Mouse (Mus musculus): Measurements from ENCODE around the gene Cd72. TPM values are rescaled to one million over a fixed set of nuclear protein-coding genes. Genes with fewer than 3 reads are reported as not detected.

The Cd72 gene
- polyA plus RNA-seq, 1 experiment: 0.63 TPM

DNA sequence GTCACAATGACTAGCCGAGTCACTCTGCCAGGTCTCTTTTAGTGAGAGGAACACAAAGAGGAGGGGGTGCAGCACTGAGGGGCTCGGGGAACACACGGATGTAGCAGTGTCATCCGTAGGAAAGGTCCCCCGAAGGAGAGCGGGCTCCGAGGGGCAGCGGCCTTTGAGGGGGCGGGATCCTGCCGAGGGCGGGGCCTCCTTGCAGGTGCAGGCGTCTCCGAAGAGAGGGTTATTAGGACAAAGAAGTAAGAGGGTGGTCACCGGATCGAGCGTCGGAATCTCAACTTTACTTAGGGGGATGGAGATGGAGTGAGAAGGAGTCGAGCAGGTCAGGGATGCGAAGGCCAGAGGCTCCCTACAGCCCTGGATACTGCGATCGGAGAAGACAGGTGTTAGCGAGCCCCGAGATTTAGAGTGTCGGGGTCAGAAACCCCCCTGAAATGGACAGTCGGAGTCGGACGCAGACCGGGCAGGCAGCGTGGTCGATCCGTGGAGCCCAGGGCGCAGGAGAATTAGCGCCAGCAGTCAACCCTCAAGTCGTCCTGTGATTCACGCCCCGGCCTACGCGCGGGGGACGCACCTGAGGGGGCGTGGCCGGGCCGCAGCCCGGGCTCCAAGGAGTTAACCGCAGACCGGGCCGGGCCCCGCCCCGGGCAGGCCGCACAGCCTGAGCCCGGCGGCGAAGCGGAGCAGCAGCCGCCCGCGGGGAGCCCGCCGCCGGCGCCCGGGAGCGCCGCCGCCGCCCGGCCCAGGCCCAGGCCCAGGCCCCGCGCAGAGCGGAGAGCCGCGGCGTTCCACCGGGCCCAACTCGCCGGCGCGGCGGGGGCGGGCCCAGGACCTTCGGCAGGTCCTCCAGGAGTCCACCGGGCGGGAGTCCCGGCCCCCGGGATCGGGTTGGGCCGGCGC is 11.7 kb downstream of the Cd72 start:
- H3K27me3 ChIP-seq (ENCODE audit: control insufficient read depth, insufficient read depth, low read length): no peaks in the 10 kb centered on the region
- no peaks in the 10 kb centered on the region; the same call in none of the 2 replicates for H3K36me3 ChIP-seq (ENCODE audit: control insufficient read depth, insufficient read depth, low read length)
- peak overlapping the region; percentile 96 for H3K27ac ChIP-seq (ENCODE audit: control insufficient read depth, insufficient read depth, low read depth, low read length)
- peak overlapping the region; percentile 92 for H3K4me3 ChIP-seq (ENCODE audit: control insufficient read depth, low read depth, low read length)
- TF ChIP-seq CTCF (IDR thresholded peaks at IDR 0.05; ENCODE audit: control insufficient read depth, insufficient read depth, insufficient replicate concordance, low read depth, low read length) (no peak), POLR2A (IDR thresholded peaks at IDR 0.05; ENCODE audit: control insufficient read depth, low read depth, low read length) (peak; percentile 69; the same call in 1 of the 2 replicates)
- peaks cover 10% of the 10 kb centered on the region for H3K4me1 ChIP-seq (ENCODE audit: control insufficient read depth, insufficient read depth, low read length)

DNA sequence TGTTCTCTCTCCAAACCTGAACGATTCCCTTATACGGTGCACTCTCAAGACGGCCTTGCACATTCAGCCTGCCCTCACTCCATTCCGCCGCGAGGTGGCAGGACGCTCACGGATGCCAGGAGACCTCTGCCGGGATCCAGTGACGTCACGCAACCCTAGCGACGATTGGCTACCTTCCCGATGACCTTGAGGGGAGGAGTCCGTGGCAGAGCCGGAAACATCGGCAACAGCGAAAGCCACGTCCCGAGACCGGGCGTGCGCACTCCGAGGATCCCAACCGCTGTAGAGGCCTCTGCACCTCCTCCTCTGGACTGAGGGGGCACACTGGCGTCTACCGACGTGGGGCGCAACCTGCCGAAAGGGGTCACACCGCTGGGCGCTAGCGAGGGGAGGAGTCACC is 12.4 kb downstream of the Cd72 start:
- TF ChIP-seq POLR2A (IDR thresholded peaks at IDR 0.05; ENCODE audit: control insufficient read depth, low read depth, low read length) (peak; percentile 98), CTCF (IDR thresholded peaks at IDR 0.05; ENCODE audit: control insufficient read depth, insufficient read depth, insufficient replicate concordance, low read depth, low read length) (peak; percentile 94)
- Histone ChIP-seq H3K4me3 (ENCODE audit: control insufficient read depth, low read depth, low read length) (peak overlapping the region; percentile 92), H3K27me3 (ENCODE audit: control insufficient read depth, insufficient read depth, low read length) (no peaks in the 10 kb centered on the region), H3K4me1 (ENCODE audit: control insufficient read depth, insufficient read depth, low read length) (peaks cover 10% of the 10 kb centered on the region), H3K27ac (ENCODE audit: control insufficient read depth, insufficient read depth, low read depth, low read length) (peak overlapping the region; percentile 96), H3K36me3 (ENCODE audit: control insufficient read depth, insufficient read depth, low read length) (no peaks in the 10 kb centered on the region; the same call in 1 of the 2 replicates)

DNA sequence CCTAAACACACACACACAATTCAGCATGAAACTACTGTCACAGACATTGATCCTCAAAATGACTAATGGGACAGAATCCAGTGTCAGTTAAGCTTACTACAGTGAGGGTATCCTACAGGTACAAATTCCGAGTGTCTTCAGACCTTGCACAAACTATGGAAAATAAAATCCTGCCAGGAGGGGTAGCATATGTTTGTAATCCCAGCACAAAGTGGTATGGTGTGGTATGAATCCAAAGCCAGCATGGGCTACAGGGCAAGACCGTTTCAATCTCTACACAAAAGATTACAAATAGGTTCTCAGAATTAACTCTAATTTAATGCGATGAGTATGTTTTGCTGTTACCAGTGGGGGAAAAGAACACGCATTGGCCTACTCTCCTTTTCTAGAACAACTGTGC is 12.8 kb downstream of the Cd72 start, which contains the start of gene Tesk1:
TSS of gene Tesk1 (plus strand) at position 301 of the 400 bp plus-strand sequence.
- peak within 1 kb of the TSS; percentile 92 for H3K4me3 ChIP-seq (ENCODE audit: control insufficient read depth, low read depth, low read length)
- no peaks in the 10 kb centered on the region; the same call in 1 of the 2 replicates for H3K36me3 ChIP-seq (ENCODE audit: control insufficient read depth, insufficient read depth, low read length)
- H3K4me1 ChIP-seq (ENCODE audit: control insufficient read depth, insufficient read depth, low read length): peaks cover 10% of the 10 kb centered on the region
- H3K27me3 ChIP-seq (ENCODE audit: control insufficient read depth, insufficient read depth, low read length): no peaks in the 10 kb centered on the region
- no peak for TF ChIP-seq POLR2A (IDR thresholded peaks at IDR 0.05; ENCODE audit: control insufficient read depth, low read depth, low read length)
- TF ChIP-seq CTCF (IDR thresholded peaks at IDR 0.05; ENCODE audit: control insufficient read depth, insufficient read depth, insufficient replicate concordance, low read depth, low read length): no peak
- peak within 1 kb of the TSS; percentile 96 for H3K27ac ChIP-seq (ENCODE audit: control insufficient read depth, insufficient read depth, low read depth, low read length)

DNA sequence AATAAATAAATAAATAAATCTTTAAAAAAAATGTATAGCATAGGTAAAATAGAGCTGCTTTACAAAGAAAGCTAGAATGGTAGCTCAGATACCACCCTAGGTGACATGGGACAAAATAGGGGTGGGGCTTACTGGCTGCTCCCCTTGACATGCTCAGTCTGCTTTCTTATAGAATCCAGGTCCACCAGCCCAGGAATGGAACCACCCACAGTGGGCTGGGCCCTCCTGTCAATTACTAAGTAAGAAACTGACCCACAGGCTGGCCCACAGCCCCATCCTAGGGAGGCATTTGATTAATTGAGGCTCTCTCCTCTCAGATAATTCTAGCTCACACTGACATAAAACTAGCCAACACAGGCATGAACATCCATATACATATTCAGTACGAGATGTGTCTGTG is 21.6 kb downstream of the Cd72 start:
- Histone ChIP-seq H3K36me3 (ENCODE audit: control insufficient read depth, insufficient read depth, low read length) (no peaks in the 10 kb centered on the region), H3K4me1 (ENCODE audit: control insufficient read depth, insufficient read depth, low read length) (peaks cover 5% of the 10 kb centered on the region), H3K27me3 (ENCODE audit: control insufficient read depth, insufficient read depth, low read length) (no peaks in the 10 kb centered on the region), H3K27ac (ENCODE audit: control insufficient read depth, insufficient read depth, low read depth, low read length) (no peak overlapping the region), H3K4me3 (ENCODE audit: control insufficient read depth, low read depth, low read length) (no peak overlapping the region)
- no peak for TF ChIP-seq CTCF (IDR thresholded peaks at IDR 0.05; ENCODE audit: control insufficient read depth, insufficient read depth, insufficient replicate concordance, low read depth, low read length)
- TF ChIP-seq POLR2A (IDR thresholded peaks at IDR 0.05; ENCODE audit: control insufficient read depth, low read depth, low read length): no peak

DNA sequence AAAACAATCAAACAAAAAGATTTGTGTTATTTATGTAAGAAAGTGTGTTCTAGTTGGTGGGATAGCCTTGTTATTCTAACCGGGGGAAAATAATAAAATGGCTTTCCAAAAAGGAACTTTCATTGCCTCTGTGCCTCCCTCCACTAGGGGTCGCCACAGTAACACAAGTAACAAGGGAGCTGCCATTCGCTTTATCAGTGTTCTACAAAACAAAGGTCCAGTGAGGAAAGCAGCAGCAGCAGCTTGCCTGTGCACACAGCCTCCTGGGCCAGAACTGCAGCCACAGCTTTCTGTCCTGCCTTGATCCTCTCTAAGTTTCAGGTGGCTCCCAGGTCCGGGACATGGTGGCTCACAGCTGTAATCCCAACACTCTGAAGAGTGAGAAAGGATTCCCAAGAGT is 22.7 kb downstream of the Cd72 start:
- Histone ChIP-seq H3K27ac (ENCODE audit: control insufficient read depth, insufficient read depth, low read depth, low read length) (no peak overlapping the region), H3K36me3 (ENCODE audit: control insufficient read depth, insufficient read depth, low read length) (no peaks in the 10 kb centered on the region), H3K4me1 (ENCODE audit: control insufficient read depth, insufficient read depth, low read length) (peaks cover 12% of the 10 kb centered on the region), H3K27me3 (ENCODE audit: control insufficient read depth, insufficient read depth, low read length) (no peaks in the 10 kb centered on the region), H3K4me3 (ENCODE audit: control insufficient read depth, low read depth, low read length) (no peak overlapping the region)
- peak; percentile 40; the same call in 1 of the 2 replicates for TF ChIP-seq CTCF (IDR thresholded peaks at IDR 0.05; ENCODE audit: control insufficient read depth, insufficient read depth, insufficient replicate concordance, low read depth, low read length)
- TF ChIP-seq POLR2A (IDR thresholded peaks at IDR 0.05; ENCODE audit: control insufficient read depth, low read depth, low read length): no peak

DNA sequence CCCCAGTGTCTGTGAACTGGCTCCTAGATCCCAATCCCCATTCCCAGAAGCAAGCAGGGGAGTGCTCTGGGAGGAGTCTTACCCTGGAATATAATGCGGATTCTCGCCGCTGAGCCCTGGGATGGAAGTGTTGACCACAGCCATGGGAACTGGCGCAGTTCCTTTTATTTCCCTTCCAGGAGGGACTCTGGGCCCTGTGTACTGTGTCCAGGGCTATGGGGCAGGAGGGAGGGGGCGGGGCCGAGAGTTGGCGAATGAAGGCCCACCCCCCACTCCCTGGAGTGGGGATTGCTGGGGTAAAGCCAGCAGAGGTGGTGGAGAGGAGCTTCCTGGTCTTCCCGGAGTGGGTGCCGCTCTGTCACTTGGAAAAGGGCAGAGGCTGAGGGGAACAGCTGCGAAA is 25.5 kb downstream of the Cd72 start, which contains the start of gene Fam166b:
TSS of gene Fam166b (minus strand) at position 189 of the 400 bp plus-strand sequence.
- TF ChIP-seq POLR2A (IDR thresholded peaks at IDR 0.05; ENCODE audit: control insufficient read depth, low read depth, low read length): no peak
- TF ChIP-seq CTCF (IDR thresholded peaks at IDR 0.05; ENCODE audit: control insufficient read depth, insufficient read depth, insufficient replicate concordance, low read depth, low read length): no peak
- no peaks in the 10 kb centered on the region for H3K36me3 ChIP-seq (ENCODE audit: control insufficient read depth, insufficient read depth, low read length)
- H3K27ac ChIP-seq (ENCODE audit: control insufficient read depth, insufficient read depth, low read depth, low read length): no peak within 1 kb of the TSS
- no peaks in the 10 kb centered on the region for H3K27me3 ChIP-seq (ENCODE audit: control insufficient read depth, insufficient read depth, low read length)
- H3K4me3 ChIP-seq (ENCODE audit: control insufficient read depth, low read depth, low read length): no peak within 1 kb of the TSS
- peaks cover 27% of the 10 kb centered on the region for H3K4me1 ChIP-seq (ENCODE audit: control insufficient read depth, insufficient read depth, low read length)

DNA sequence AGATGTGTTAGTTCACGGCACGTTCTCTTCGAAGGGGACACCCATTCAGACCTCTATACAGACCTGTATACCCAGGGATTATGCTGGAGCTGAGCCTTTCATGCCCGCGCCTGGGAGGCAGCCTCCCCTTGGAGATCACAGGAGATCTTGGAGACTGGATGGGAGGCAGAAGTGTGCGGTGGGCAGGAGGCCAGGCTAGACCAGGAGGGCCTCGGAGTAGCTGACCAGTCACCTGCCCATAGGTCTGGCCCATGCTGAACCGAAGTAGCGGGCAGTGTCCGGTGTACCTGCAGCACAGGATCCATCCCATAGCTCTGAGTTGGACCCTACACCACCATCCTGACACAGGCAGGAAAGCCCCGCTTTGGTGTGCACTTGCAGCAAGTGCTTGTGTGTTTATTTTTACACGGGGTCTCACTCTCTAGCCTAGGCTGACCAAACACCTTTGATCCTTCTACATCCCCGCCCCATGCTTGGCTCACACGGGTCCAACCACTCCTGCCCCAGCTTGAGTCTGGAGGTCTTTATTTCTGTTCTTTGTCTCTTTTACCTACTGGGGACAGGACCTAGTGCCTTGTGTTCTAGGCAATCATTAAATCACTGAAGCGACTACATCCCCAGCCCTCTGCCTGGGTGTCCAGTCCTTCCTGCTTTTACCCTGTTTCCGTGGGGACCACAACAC is 26.1 kb downstream of the Cd72 start:
- Histone ChIP-seq H3K36me3 (ENCODE audit: control insufficient read depth, insufficient read depth, low read length) (no peaks in the 10 kb centered on the region), H3K4me3 (ENCODE audit: control insufficient read depth, low read depth, low read length) (no peak overlapping the region), H3K27me3 (ENCODE audit: control insufficient read depth, insufficient read depth, low read length) (no peaks in the 10 kb centered on the region), H3K4me1 (ENCODE audit: control insufficient read depth, insufficient read depth, low read length) (peaks cover 27% of the 10 kb centered on the region), H3K27ac (ENCODE audit: control insufficient read depth, insufficient read depth, low read depth, low read length) (no peak overlapping the region)
- TF ChIP-seq CTCF (IDR thresholded peaks at IDR 0.05; ENCODE audit: control insufficient read depth, insufficient read depth, insufficient replicate concordance, low read depth, low read length) (no peak), POLR2A (IDR thresholded peaks at IDR 0.05; ENCODE audit: control insufficient read depth, low read depth, low read length) (no peak)

All from testis, adult 2 months (tissue).